Mouse (Mus musculus) hindbrain, embryonic 16.5 days (tissue): ENCODE measurements around the gene Plppr2. TPM values are rescaled to one million over a fixed set of nuclear protein-coding genes. Genes with fewer than 3 reads are reported as not detected.

Experiments used
- ATAC-seq: fragments of 200-750 bp; cut with Nextera tagmentation; 2 replicates; pipeline ENCODE4 v1.8.0; 2017; ENCODE audit warnings: moderate TSS enrichment, moderate library complexity
- H3K27ac ChIP-seq: fragments of 300-500 bp; sonication (generic); 2 replicates; pipeline ENCODE4 v1.5.1; 2014; ENCODE audit warnings: low read depth, mild to moderate bottlenecking, control low read depth, low read length, moderate library complexity
- H3K27me3 ChIP-seq: fragments of 300-500 bp; sonication (generic); replicated peaks from 2 replicates; pipeline ENCODE4 v1.6.1; 2014; ENCODE audit warnings: low read length; ENCODE audit not compliant: control insufficient read depth, insufficient read depth
- H3K36me3 ChIP-seq: fragments of 300-500 bp; sonication (generic); 2 replicates; pipeline ENCODE4 v1.6.1; 2014; ENCODE audit warnings: mild to moderate bottlenecking, low read length, moderate library complexity, mixed read lengths; ENCODE audit not compliant: control insufficient read depth, insufficient read depth
- H3K4me1 ChIP-seq: fragments of 300-500 bp; sonication (generic); 2 replicates; pipeline ENCODE4 v1.6.1; 2014; ENCODE audit warnings: low read depth, low read length; ENCODE audit not compliant: control insufficient read depth, insufficient read depth
- H3K4me2 ChIP-seq: fragments of 300-500 bp; sonication (generic); 2 replicates; pipeline ENCODE4 v1.6.1; 2014; ENCODE audit warnings: mild to moderate bottlenecking, low read length, control low read depth, moderate library complexity
- H3K4me3 ChIP-seq: fragments of 300-500 bp; sonication (generic); 2 replicates; pipeline ENCODE4 v1.5.1; 2014; ENCODE audit warnings: mild to moderate bottlenecking, low read length, control low read depth, moderate library complexity
- H3K9ac ChIP-seq: fragments of 300-500 bp; sonication (generic); 2 replicates; pipeline ENCODE4 v1.6.1; 2014; ENCODE audit warnings: low read depth, mild to moderate bottlenecking, control low read depth, low read length, moderate library complexity
- H3K9me3 ChIP-seq: fragments of 300-500 bp; sonication (generic); 2 replicates; pipeline ENCODE4 v1.6.1; 2014; ENCODE audit warnings: mild to moderate bottlenecking, low read length, moderate library complexity; ENCODE audit not compliant: control insufficient read depth
- WGBS: fragments of 180-500 bp; shearing (Covaris S2); extraction: QIAGEN DNeasy Blood & Tissue Kit; methylation state at CpG from one replicate; pipeline ENCODE4 v1.1.7; 2014; 5-methylcytosine and 5-hydroxymethylcytosine counted together
- polyA plus RNA-seq: library from polyadenylated mRNA; unstranded; fragments of >200 nt; fragmentation: Nextera tagmentation; extraction: Ambion mirVana; gene quantifications from 2 replicates; pipeline ENCODE4 v1.2.1, GENCODE M21; 2015

The Plppr2 gene
- polyA plus RNA-seq, 1 experiment from 2014 or later: 106 TPM

DNA sequence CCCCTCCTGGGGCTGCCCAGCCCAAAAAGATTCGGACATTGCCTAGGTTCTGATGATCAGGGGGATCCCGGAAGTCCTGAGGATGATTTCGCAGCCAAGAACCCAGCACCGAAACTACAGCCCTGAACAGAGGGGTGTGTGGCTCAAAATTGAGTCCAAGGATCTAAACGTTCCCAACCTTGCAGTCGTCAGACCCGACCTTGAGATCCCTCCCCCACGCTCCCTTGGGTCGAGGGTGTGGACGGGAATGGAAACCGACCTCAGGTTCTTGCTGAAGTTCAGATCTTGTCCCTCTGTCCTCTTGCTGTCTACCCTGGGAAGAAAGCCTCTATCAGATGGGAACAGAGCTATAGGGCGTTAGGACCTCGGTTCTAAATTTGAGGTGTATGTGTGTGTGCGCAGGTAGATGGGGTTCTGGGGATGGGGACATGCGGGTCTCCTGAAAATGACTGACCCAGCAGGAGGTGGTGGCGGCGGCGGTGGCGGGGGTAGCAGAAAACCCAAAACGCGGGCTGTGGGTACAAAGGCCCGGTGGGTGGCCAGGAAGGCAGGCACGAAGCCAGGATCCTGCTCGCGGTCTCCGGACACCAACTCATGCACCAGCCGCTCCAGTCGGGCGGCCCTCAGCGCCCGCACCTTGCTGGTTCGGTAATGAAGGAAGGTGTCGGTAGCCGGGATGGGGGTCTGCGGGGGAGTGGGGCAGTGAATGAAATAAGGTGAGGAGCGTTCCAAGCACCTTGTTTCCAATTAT is 50.9 kb downstream of the Plppr2 start:
- no peak for ATAC-seq
- Histone ChIP-seq H3K36me3 (no peaks in the 10 kb centered on the region), H3K9ac (no peak overlapping the region), H3K9me3 (no peaks in the 10 kb centered on the region), H3K4me1 (peaks cover 21% of the 10 kb centered on the region), H3K27me3 (peaks cover 52% of the 10 kb centered on the region), H3K4me3 (peak overlapping the region; percentile 42), H3K27ac (no peak overlapping the region), H3K4me2 (peak overlapping the region; percentile 78)
- 9% methylated on average over 36 of the region's 36 CpGs for WGBS

- H3K4me2 ChIP-seq: peak overlapping the region; percentile 78
- WGBS: under 1% methylated on average over 32 of the region's 32 CpGs
- H3K36me3 ChIP-seq: no peaks in the 10 kb centered on the region
- peak overlapping the region; percentile 54 for H3K9ac ChIP-seq
- peak overlapping the region; percentile 42 for H3K4me3 ChIP-seq
- ATAC-seq: 0 out of 2 replicates have a peak, but pooled peaks have one; percentile 13
- no peaks in the 10 kb centered on the region for H3K9me3 ChIP-seq
- H3K27ac ChIP-seq: no peak overlapping the region
- H3K27me3 ChIP-seq: peaks cover 52% of the 10 kb centered on the region
- peaks cover 21% of the 10 kb centered on the region for H3K4me1 ChIP-seq
These were observed 51.7 kb downstream of the Plppr2 start for GRCm38 (mm10) chr9:21988421-21989101.

GRCm38 (mm10) chr9:21989230-21990110 is 52.6 kb downstream of the Plppr2 start, which contains the start of gene Rgl3:
Rgl3 (minus strand) TSS chr9:21989446.
- H3K27me3 ChIP-seq: peaks cover 52% of the 10 kb centered on the region
- H3K9me3 ChIP-seq: no peaks in the 10 kb centered on the region
- peak within 1 kb of the TSS; percentile 78 for H3K4me2 ChIP-seq
- H3K27ac ChIP-seq: no peak within 1 kb of the TSS
- peaks cover 21% of the 10 kb centered on the region for H3K4me1 ChIP-seq
- H3K36me3 ChIP-seq: no peaks in the 10 kb centered on the region
- H3K9ac ChIP-seq: peak within 1 kb of the TSS; percentile 54
- peak within 1 kb of the TSS; percentile 42 for H3K4me3 ChIP-seq
- 2% methylated on average over 42 of the region's 42 CpGs for WGBS
- peak; percentile 29; the same call in 1 of the 2 replicates for ATAC-seq

DNA sequence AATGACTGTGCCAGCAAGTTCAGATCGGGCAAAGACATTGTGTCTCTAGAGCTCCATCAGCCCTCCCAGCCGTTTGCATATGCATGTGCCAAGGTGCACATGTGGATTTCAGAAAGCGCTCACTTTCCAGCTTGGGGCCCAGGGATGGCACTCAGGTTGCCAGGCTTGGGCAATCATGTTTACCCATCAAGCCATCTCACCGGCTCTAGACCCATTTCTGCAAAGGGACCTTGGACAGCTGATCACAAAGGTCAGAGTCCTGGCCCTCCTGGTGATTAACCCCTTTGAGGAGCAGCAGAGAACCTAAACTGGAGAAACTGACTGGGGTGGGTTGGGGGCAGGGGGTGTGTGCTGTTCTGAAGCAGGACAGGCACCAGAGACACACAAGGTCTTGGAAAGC is 55.4 kb downstream of the Plppr2 start:
- WGBS: 77% methylated on average over 4 of the region's 4 CpGs
- no peak for ATAC-seq
- Histone ChIP-seq H3K4me2 (no peak overlapping the region), H3K4me3 (no peak overlapping the region), H3K9ac (no peak overlapping the region), H3K27ac (no peak overlapping the region), H3K4me1 (peaks cover 21% of the 10 kb centered on the region), H3K36me3 (no peaks in the 10 kb centered on the region), H3K9me3 (no peaks in the 10 kb centered on the region), H3K27me3 (peaks cover 42% of the 10 kb centered on the region)

- H3K4me3 ChIP-seq: no peak overlapping the region
- H3K27ac ChIP-seq: no peak overlapping the region
- H3K9me3 ChIP-seq: no peaks in the 10 kb centered on the region
- no peak for ATAC-seq
- WGBS: 89% methylated on average over 3 of the region's 3 CpGs
- H3K36me3 ChIP-seq: no peaks in the 10 kb centered on the region
- H3K27me3 ChIP-seq: peaks cover 10% of the 10 kb centered on the region
- H3K9ac ChIP-seq: no peak overlapping the region
- no peak overlapping the region for H3K4me2 ChIP-seq
- H3K4me1 ChIP-seq: no peaks in the 10 kb centered on the region
These were observed 59.5 kb downstream of the Plppr2 start for GRCm38 (mm10) chr9:21996178-21996867.

Other genes with a start within 250 kb of the Plppr2 start
- 15.6 and 17.5 TPM in 2 replicates for gene Ldlr, start 213.6 kb upstream of the Plppr2 start, polyA plus RNA-seq
- gene Spc24, start 176.7 kb upstream of the Plppr2 start, polyA plus RNA-seq: 21.2 and 26.0 TPM in 2 replicates
- gene Kank2, start 138.3 kb upstream of the Plppr2 start, polyA plus RNA-seq: 3.9 and 4.7 TPM in 2 replicates
- gene Angptl8, start 101.5 kb upstream of the Plppr2 start, polyA plus RNA-seq: 0.25 and 0.66 TPM in 2 replicates
- gene Dock6, start 84.4 kb upstream of the Plppr2 start, polyA plus RNA-seq: 16.0 and 17.3 TPM in 2 replicates
- 23.6 and 24.3 TPM in 2 replicates for gene Rab3d, start 18.8 kb upstream of the Plppr2 start, polyA plus RNA-seq
- gene Ccdc159, start 9.6 kb upstream of the Plppr2 start, polyA plus RNA-seq: 9.7 and 9.8 TPM in 2 replicates
- 56.5 and 61.0 TPM in 2 replicates for gene Tmem205, start 9.5 kb upstream of the Plppr2 start, polyA plus RNA-seq
- 8.1 and 8.7 TPM in 2 replicates for gene Swsap1, start 18.7 kb downstream of the Plppr2 start, polyA plus RNA-seq
- gene Epor, start 26.5 kb downstream of the Plppr2 start, polyA plus RNA-seq: 1.2 and 1.4 TPM in 2 replicates
- 2.0 and 2.1 TPM in 2 replicates for gene Rgl3, start 52.4 kb downstream of the Plppr2 start, polyA plus RNA-seq
- 5.9 and 6.4 TPM in 2 replicates for gene Ccdc151, start 65.6 kb downstream of the Plppr2 start, polyA plus RNA-seq
- gene Prkcsh, start 65.8 kb downstream of the Plppr2 start, polyA plus RNA-seq: 93.7 and 97.3 TPM in 2 replicates
- gene Elavl3, start 115.0 kb downstream of the Plppr2 start, polyA plus RNA-seq: 77.8 and 80.4 TPM in 2 replicates
- not detected in 2 replicates for gene Gm49318, start 134.2 kb downstream of the Plppr2 start, polyA plus RNA-seq
- gene Zfp653, start 134.3 kb downstream of the Plppr2 start, polyA plus RNA-seq: 16.6 and 16.7 TPM in 2 replicates
- gene Ecsit, start 148.4 kb downstream of the Plppr2 start, polyA plus RNA-seq: 60.9 and 62.3 TPM in 2 replicates
- gene Cnn1, start 162.2 kb downstream of the Plppr2 start, polyA plus RNA-seq: 0.93 and 1.4 TPM in 2 replicates
- 192 TPM in 2 replicates for gene Elof1, start 180.1 kb downstream of the Plppr2 start, polyA plus RNA-seq
- 0.49 and 1.5 TPM in 2 replicates for gene Acp5, start 198.7 kb downstream of the Plppr2 start, polyA plus RNA-seq
- 89.8 and 97.6 TPM in 2 replicates for gene Pigyl, start 219.8 kb downstream of the Plppr2 start, polyA plus RNA-seq